24 mouse cellular contexts compared by ENCODE assay signal in the genomic region with DNA sequence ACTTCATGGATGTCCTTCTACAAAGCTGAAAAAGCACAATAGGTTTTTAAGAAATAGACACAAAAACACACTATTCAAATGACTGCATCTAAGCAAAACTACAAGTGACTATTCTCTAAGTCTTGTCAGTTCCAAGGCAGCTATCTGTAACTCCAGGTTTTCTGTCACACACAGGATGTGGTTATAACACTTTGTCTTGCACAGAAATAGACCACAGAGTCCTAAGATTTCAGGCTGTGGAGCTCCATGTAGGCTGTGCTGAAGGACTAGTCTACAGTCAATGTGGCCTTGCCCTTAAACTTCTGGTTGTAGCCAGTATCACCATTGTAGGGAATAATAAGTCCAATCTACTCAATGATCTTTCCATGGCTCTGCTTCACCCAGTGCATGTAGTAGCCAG.
DNase-seq lines count a peak whose midpoint lies in the region; ATAC-seq lines count a peak whose summit lies in the region.
"Had no signal": no experiment of that assay in that cellular context is flagged by ENCODE, and none has a peak within 500 bp of the region (broad histone marks: within the 10 kb centered on the region; RNA-seq: fewer than 3 reads in every experiment).

No protein-coding gene starts in this region.

- ATAC-seq in CD4-positive, CD25-positive, alpha-beta regulatory T cell, adult 4 months: peak; percentile 37
- peak; percentile 60 for ATAC-seq in inflammation-experienced regulatory T-cells, adult 6 months
- ATAC-seq: forebrain, embryonic 16.5 days; liver, embryonic 12.5 days; liver, postnatal 0 days had no signal

- peak; percentile 66 for DNase-seq in 416B (ENCODE audit: low read depth)
- DNase-seq in natural killer cell, adult 2 months (ENCODE audit: low spot score in 2 of 2): peak; percentile 5 to 26
- no peak for DNase-seq in adrenal gland, adult 8-10 months
- no peak for DNase-seq in heart, postnatal 4 days
- DNase-seq in lung, postnatal 36 days: no peak
- DNase-seq: adrenal gland, postnatal 14 days; cerebellum, adult 11 months; cerebellum, adult 9-10 months; cerebellum, postnatal 36 days; embryo, embryonic 11 days; gastrocnemius, postnatal 25 days; heart, adult 18-20 months; heart, postnatal 36 days; kidney, adult 18-20 months; kidney, postnatal 36 days; left cerebral cortex, postnatal 4 days; liver, postnatal 0 days; lung, postnatal 4 days; retina, postnatal 1 day; right cerebral cortex, postnatal 14 days had no signal

Comparison
In these comparisons a context has a peak if more than half of its experiments do, and no peak if none do; other contexts are left out.
1. DNase-seq: peak in 416B (single experiment) and natural killer cell, adult 2 months (2 of 2); none in adrenal gland, adult 8-10 months (single experiment), heart, postnatal 4 days (single experiment) and lung, postnatal 36 days (single experiment).